Mouse (Mus musculus) cortical plate, adult 2 months (tissue): Measurements from ENCODE around the gene Snx3. TPM values are rescaled to one million over a fixed set of nuclear protein-coding genes. Genes with fewer than 3 reads are reported as not detected.

Experiments used
- H3K27ac ChIP-seq: fragments of 200-500 bp; 2 replicates; pipeline ENCODE4 v1.5.1; 2012; ENCODE audit warnings: low read length, control low read depth, inconsistent platforms; ENCODE audit not compliant: insufficient read depth
- H3K4me1 ChIP-seq: fragments of 200-500 bp; 2 replicates; pipeline ENCODE4 v1.6.1; 2011; ENCODE audit warnings: low read length; ENCODE audit not compliant: control insufficient read depth, insufficient read depth
- H3K4me3 ChIP-seq: fragments of 200-500 bp; 2 replicates; pipeline ENCODE4 v1.5.1; 2011; ENCODE audit warnings: mild to moderate bottlenecking, low read length, control low read depth; ENCODE audit not compliant: insufficient read depth
- CTCF ChIP-seq: fragments of 200-500 bp; IDR thresholded peaks from 2 replicates; pipeline ENCODE4 v1.5.1; 2011; ENCODE audit warnings: mild to moderate bottlenecking, control low read depth, low read length; ENCODE audit not compliant: insufficient read depth; ENCODE audit errors: extremely low read depth
- POLR2A ChIP-seq: fragments of 200-500 bp; IDR thresholded peaks from 2 replicates; pipeline ENCODE4 v1.6.1; 2011; ENCODE audit warnings: mild to moderate bottlenecking, low read length, control low read depth; ENCODE audit not compliant: insufficient read depth; ENCODE audit errors: extremely low read depth
- polyA plus RNA-seq: library from polyadenylated mRNA; depleted of rRNA; stranded (reverse); fragments of >200 nt; gene quantifications from 2 replicates; pipeline ENCODE4 v1.2.3, GENCODE M21; 2012; rRNA removed

Gene Snx3
- polyA plus RNA-seq, 1 experiment: 435 TPM

DNA sequence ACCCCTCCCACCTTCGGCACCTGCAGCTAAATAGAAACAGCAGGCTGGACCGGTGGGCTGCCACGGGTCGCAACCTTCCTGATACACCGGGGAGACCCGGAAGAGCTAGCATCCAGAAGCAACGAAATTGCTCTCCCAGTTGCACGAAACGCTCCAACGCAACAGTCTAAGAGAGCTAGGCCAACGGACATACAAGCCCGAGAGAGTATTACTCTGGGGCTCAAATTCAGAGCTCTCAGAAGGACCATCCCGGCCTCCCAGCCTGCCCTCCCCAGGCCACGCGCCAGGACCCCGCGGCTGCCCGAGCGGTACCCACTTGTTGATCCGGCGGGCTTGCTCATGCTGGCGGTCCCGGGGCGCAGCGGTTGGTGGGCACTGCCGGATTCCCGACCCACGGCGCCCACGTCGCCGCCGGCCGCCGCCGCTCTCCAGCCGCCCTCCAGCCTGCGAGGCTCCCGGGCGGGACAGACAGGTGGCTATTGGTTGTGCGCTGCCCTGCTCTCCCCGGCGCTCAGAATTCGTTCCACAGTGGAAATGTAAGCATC is 80.8 kb downstream of the Snx3 start:
- Histone ChIP-seq H3K4me1 (no peaks in the 10 kb centered on the region), H3K27ac (peak overlapping the region; percentile 60; the same call in 1 of the 2 replicates), H3K4me3 (peak overlapping the region; percentile 47)
- TF ChIP-seq POLR2A: no peak
- TF ChIP-seq CTCF: no peak

DNA sequence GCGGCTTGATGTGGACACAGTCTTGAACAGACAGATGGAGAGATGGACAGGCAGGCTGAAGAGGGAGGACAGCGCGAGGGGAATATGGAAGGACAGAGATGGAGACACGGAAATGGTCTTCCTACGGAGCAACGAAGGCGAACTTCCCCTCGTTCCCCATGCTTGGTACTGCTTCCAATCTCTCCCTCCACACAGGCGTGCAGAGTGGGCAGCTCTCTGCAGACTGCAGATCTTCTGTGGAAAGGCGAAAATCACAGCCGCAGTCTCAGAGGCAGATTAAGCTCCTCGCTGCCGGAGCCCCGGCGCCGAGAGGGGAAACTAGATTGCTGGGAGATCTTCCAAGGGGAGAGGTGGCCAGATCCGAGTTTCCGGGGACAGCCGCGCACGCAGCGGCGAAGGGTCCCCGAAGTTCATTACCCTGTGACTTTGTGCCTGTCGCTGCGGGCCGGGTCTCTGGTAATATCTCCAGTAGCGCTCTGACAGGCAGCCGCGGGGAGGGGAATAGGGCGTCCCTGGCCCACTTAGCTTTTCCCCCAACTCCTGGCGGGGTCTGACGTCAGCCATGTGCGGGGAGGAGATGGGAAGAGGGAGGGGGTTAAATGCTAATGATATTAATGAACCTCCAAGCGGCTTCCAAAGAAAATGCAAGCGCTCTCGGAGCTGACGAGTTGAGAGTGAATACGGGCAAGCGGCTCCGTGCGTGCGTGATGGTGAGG is 81.5 kb downstream of the Snx3 start, which contains the start of the genes Nr2e1 and Ostm1:
Nr2e1 (minus strand) TSS at position 476 of the 716 bp plus-strand sequence.
Ostm1 (plus strand) TSS at position 666 of the 716 bp plus-strand sequence.
- H3K27ac ChIP-seq: peak within 1 kb of the TSS; percentile 60
- TF ChIP-seq POLR2A (0 out of 2 replicates have a peak, but pooled peaks have one; percentile 36), CTCF (no peak)
- H3K4me3 ChIP-seq: peak within 1 kb of the TSS; percentile 47
- no peaks in the 10 kb centered on the region for H3K4me1 ChIP-seq

DNA sequence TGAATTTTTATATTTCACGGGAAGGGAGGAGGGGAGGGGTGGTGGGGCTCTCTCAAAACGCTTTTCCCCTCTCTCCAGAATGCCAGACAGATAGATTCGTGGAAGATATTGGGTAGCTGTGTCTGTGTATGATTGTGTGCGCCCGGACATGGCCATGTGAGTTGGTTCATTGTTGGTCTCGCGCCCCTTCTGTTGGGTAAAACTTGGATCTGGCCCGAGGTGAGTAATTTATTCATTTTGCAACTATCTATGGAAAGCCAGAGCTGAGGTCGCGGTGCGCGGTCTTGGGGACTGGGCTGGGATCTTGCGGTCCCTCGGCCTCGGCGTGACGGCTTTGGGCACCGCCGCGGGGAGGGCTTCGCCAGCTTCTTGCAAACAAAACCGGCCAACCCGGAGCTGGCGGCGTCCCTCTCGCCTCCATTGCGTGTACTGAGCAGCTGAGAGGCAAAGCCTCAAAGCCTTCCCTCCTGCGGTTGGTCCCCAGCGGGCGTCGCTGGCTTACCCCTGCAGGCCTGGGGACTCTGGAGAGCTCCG is 82.1 kb downstream of the Snx3 start:
- TF ChIP-seq CTCF (no peak), POLR2A (no peak)
- Histone ChIP-seq H3K4me1 (no peaks in the 10 kb centered on the region), H3K4me3 (peak overlapping the region; percentile 47), H3K27ac (no peak overlapping the region)

DNA sequence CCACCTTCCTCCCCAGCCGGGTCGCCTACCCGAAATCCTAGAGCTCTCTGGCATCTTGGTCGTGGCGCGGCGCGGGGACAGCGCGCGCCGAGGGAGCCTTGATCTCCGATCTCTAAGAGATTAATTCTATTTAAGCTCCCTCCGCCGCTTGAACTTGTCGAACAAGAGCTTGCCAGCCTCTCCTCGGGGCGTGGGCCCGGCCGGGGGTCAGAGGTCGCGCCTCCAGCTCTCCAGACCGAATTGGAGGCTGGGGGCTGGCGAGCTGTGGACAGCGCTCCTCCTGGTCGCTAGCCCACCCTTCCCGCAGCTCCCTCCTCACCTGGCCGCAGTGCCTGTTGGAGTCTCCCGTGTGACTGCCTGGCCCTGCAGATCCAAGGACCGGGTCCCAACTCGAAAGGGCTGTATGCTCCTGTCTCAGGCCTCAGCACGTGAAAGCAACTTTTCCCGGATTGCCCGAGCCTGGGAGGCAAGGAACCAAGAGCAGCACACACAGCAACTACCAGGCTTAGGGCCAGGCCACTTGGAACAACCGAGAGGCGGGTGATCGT is 82.7 kb downstream of the Snx3 start:
- H3K4me3 ChIP-seq: peak overlapping the region; percentile 47
- TF ChIP-seq CTCF (no peak), POLR2A (no peak)
- no peaks in the 10 kb centered on the region for H3K4me1 ChIP-seq
- H3K27ac ChIP-seq: no peak overlapping the region

Other genes starting within 250 kb of the Snx3 start
- gene Foxo3, start 225.3 kb upstream of the Snx3 start, polyA plus RNA-seq: 35.5 and 37.3 TPM in 2 replicates
- gene Afg1l, start 23.5 kb upstream of the Snx3 start, polyA plus RNA-seq: 18.8 and 19.6 TPM in 2 replicates
- 15.2 and 18.6 TPM in 2 replicates for gene Nr2e1, start 81.6 kb downstream of the Snx3 start, polyA plus RNA-seq
- 45.4 TPM in 2 replicates for gene Ostm1, start 81.8 kb downstream of the Snx3 start, polyA plus RNA-seq